Mouse (Mus musculus): ENCODE results near the gene Olfr586. TPM values are rescaled to one million over a fixed set of nuclear protein-coding genes. Genes with fewer than 3 reads are reported as not detected.

Gene Olfr586
- polyA plus RNA-seq (2017; shearing (Covaris generic)), result not detected

DNA sequence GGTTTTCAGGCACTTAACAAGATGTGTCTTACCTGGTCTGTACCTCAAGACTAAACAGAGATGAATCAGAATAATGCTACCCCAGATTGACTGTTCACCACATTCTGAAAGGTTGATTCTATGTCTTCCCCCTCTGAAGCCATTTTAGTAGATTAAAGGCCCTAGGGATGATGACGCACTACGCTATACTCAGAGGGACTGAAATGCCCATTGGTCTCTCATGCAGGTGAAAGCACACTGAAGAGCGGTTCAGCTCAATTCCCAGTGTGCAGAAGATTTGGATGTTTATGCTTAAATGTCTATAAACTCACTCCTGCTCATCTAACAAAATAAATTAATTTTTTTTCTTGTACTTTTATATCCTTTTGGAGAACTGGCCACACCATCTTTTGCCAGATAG, at the start of gene Olfr586:
Gene Olfr586 (minus strand): TSS at position 101 of the 400 bp plus-strand sequence.

DNA sequence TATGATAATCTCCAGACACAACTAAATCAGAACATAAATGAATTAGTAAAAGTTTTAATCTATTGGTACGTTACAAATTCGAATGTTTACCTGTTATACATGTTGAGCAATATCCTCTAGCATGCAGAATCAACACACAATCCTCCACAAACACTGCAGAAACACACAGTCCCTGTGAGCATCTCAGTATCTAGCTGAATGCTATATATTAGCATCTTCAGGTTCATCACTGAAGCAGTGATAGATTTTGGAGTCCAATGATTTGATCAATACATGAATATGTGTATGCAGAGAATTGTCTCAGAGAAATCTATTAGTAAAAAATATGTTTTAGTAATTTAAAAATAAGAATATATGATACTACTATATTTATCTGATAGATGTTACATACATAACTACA, 30.8 kb upstream of the Olfr586 start, which contains the start of gene Olfr589:
Gene Olfr589 (minus strand): TSS at position 101 of the 400 bp plus-strand sequence.

DNA sequence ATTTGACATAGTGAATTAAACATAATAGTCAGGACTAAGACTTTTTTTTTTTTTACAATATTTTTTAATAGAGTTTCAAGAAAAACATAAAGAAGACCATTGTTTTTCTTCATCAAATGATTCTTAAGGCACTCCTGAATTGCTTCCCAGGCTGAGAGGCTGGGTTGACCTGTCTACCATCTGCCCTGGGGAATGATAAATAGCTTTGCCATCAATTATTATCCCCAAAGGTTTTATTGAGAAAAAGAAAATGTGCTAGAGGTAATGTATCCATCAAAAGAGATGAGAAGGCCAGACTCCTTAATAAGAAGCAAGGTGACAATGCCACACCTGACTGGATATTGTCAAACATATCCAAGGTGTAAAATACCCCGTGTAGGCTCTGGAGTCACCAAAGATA, 15.1 kb upstream of the Olfr586 start, which contains the start of gene Olfr588-ps1:
Gene Olfr588-ps1 (plus strand): TSS at position 301 of the 400 bp plus-strand sequence.

DNA sequence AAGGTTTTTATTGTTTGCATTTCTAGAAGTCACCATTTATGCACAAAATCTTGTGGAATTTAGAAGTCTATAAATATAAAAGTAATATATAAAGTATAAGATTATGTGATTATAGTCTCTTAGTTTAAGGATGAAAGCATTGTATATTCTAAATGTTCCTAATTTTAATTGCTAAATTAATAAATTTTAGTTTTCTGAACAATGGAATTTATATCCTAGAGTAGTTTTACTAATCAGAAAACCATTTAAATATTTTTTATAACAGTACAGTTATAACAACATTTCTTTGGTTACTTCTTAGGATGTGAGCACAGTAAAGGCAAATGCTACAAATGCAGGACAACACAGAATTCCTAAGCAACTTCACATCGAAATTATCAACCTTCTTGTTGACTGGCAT, 28.0 kb downstream of the Olfr586 start, which contains the start of gene Olfr585:
Gene Olfr585 (plus strand): TSS at position 301 of the 400 bp plus-strand sequence.

DNA sequence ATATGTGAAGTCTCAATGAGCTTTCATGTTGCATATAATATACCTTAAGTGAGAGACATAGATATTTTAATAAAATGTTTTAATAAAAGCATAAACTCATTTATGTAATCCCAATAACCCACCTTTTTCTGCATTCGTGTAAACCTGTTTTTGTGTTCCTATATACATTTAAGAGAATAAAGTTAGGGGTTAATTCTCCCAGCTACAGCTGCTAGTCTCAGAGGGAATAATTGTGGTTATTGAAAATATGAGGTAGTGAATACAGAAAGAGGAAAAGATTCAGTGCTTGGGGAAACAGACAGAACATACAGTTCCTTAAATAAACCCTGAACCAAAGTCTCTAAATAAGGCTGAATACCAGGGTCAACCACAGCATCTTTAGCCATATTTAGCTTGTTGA, 43.9 kb downstream of the Olfr586 start, which contains the start of gene Olfr584:
Gene Olfr584 (plus strand): TSS at position 301 of the 400 bp plus-strand sequence.

Other genes starting within 250 kb of the Olfr586 start
- 0.41 TPM for gene Olfr568, start 248.5 kb downstream of the Olfr586 start, polyA plus RNA-seq (2017; shearing (Covaris generic))
- gene Olfr569, start 234.8 kb downstream of the Olfr586 start, polyA plus RNA-seq (2017; shearing (Covaris generic)), result not detected
- gene Olfr570, start 231.1 kb downstream of the Olfr586 start, polyA plus RNA-seq (2017; shearing (Covaris generic)), result not detected
- not detected for gene Olfr571, start 208.1 kb downstream of the Olfr586 start, polyA plus RNA-seq (2017; shearing (Covaris generic))
- not detected for gene Olfr572, start 201.2 kb downstream of the Olfr586 start, polyA plus RNA-seq (2017; shearing (Covaris generic))
- gene Olfr573-ps1, start 183.1 kb downstream of the Olfr586 start, polyA plus RNA-seq (2017; shearing (Covaris generic)), result 0.44 TPM
- gene Olfr574, start 177.2 kb downstream of the Olfr586 start, polyA plus RNA-seq (2017; shearing (Covaris generic)), result not detected
- not detected for gene Olfr575, start 166.9 kb downstream of the Olfr586 start, polyA plus RNA-seq (2017; shearing (Covaris generic))
- gene Olfr576, start 163.0 kb downstream of the Olfr586 start, polyA plus RNA-seq (2017; shearing (Covaris generic)), result not detected
- gene Olfr577, start 149.7 kb downstream of the Olfr586 start, polyA plus RNA-seq (2017; shearing (Covaris generic)), result 0.20 TPM
- gene Olfr578, start 136.3 kb downstream of the Olfr586 start, polyA plus RNA-seq (2017; shearing (Covaris generic)), result not detected
- gene Olfr582, start 87.6 kb downstream of the Olfr586 start, polyA plus RNA-seq (2017; shearing (Covaris generic)), result not detected
- gene Olfr583, start 74.3 kb downstream of the Olfr586 start, polyA plus RNA-seq (2017; shearing (Covaris generic)), result not detected
- gene Olfr584, start 43.8 kb downstream of the Olfr586 start, polyA plus RNA-seq (2017; shearing (Covaris generic)), result not detected
- gene Olfr585, start 27.9 kb downstream of the Olfr586 start, polyA plus RNA-seq (2017; shearing (Covaris generic)), result not detected
- gene Olfr588-ps1, start 15.2 kb upstream of the Olfr586 start, polyA plus RNA-seq (2017; shearing (Covaris generic)), result not detected
- gene Olfr589, start 30.7 kb upstream of the Olfr586 start, polyA plus RNA-seq (2017; shearing (Covaris generic)), result not detected
- gene Olfr591, start 52.7 kb upstream of the Olfr586 start, polyA plus RNA-seq (2017; shearing (Covaris generic)), result 0.07 TPM
- not detected for gene Olfr592, start 59.2 kb upstream of the Olfr586 start, polyA plus RNA-seq (2017; shearing (Covaris generic))
- not detected for gene Olfr593, start 86.2 kb upstream of the Olfr586 start, polyA plus RNA-seq (2017; shearing (Covaris generic))
- 0.27 TPM for gene Olfr594, start 91.4 kb upstream of the Olfr586 start, polyA plus RNA-seq (2017; shearing (Covaris generic))
- not detected for gene Usp17ld, start 126.9 kb upstream of the Olfr586 start, polyA plus RNA-seq (2017; shearing (Covaris generic))
- gene Olfr596, start 180.0 kb upstream of the Olfr586 start, polyA plus RNA-seq (2017; shearing (Covaris generic)), result not detected
- not detected for gene Olfr597, start 190.7 kb upstream of the Olfr586 start, polyA plus RNA-seq (2017; shearing (Covaris generic))
- gene Olfr598, start 197.9 kb upstream of the Olfr586 start, polyA plus RNA-seq (2017; shearing (Covaris generic)), result not detected
- gene Olfr599, start 210.3 kb upstream of the Olfr586 start, polyA plus RNA-seq (2017; shearing (Covaris generic)), result not detected
- not detected for gene Olfr600, start 224.0 kb upstream of the Olfr586 start, polyA plus RNA-seq (2017; shearing (Covaris generic))
- gene Olfr601, start 237.0 kb upstream of the Olfr586 start, polyA plus RNA-seq (2017; shearing (Covaris generic)), result not detected

All from effector memory CD4-positive, alpha-beta T cell, adult 7 months (primary cell).